Mouse (Mus musculus) liver, adult 2 months (tissue): ENCODE measurements around the gene Tnfrsf25.

Source experiments
- CTCF ChIP-seq: fragments of 200-500 bp; IDR thresholded peaks from 2 replicates; pipeline ENCODE4 v1.5.1; 2011; ENCODE audit warnings: low read depth, low read length, control low read depth
- POLR2A ChIP-seq: fragments of 200-500 bp; IDR thresholded peaks from 2 replicates; pipeline ENCODE4 v1.6.1; 2011; ENCODE audit warnings: low read length, control low read depth; ENCODE audit not compliant: insufficient read depth; ENCODE audit errors: extremely low read depth

DNA sequence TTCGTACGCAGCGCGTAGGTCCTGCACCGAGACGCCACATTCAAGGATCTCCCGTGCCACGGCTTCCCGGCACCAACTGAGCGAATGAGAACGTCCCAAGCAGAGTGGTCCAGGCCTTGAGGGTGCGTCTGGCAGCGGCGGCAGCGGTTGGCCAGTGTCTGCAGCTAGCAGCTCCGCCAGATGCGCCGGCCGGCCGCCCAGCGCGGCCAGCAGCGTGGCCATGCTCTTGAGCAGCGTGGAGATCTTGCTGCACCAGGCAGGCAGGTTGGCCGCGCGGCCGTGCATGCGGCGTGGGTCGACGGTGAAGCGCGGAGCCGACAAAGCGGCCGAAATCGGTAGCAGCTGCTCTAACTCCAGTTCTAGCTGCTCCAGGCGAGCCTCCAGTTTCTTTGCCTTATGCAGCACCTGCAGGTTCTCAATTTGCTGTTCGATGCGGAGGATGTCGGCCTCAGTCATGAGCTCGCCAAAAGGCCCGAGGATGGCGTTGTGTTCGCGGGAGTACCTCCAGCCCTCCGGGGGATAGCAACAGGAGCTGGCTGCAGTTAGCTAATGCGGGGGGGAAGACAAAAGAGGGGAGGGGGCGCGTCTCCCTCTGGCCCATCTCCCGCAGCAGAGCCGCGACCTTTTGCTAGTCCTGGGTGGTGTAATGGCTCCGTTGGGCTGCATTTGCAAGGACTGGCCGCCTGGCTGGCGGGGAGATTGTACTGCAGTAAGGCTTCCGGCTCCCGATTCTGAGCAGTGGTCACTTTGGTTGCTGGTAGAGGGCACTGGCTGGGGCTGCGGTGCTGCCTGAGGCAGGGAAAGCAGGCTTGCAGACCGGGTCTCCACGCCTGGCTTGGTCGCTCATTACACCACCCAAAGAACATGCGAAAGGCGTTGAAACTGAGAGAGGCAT lies 10.5 kb downstream of the Tnfrsf25 start:
- TF ChIP-seq CTCF, result no peak
- no peak for TF ChIP-seq POLR2A
